Mouse (Mus musculus) limb, embryonic 14.5 days (tissue): ENCODE measurements around the gene Rnf24. TPM values are rescaled to one million over a fixed set of nuclear protein-coding genes. Genes with fewer than 3 reads are reported as not detected.
A peak's percentile ranks its signal among the peaks of the same experiment; 100 is the strongest.

Source experiments
- ATAC-seq: fragments of 200-750 bp; cut with Nextera tagmentation; 2 replicates; pipeline ENCODE4 v1.8.0; 2017; ENCODE audit warnings: low read depth, moderate number of reproducible peaks, moderate TSS enrichment; ENCODE audit not compliant: low FRiP score
- DNase-seq: peaks from one replicate; pipeline ENCODE4 v3.0.0-alpha.2; 2015; ENCODE audit warnings: low spot score
- H3K27ac ChIP-seq: fragments of 300-500 bp; sonication (generic); replicated peaks from 2 replicates; pipeline ENCODE4 v1.5.1; 2014; ENCODE audit warnings: low read depth, mild to moderate bottlenecking, low read length, moderate library complexity, mixed read lengths
- H3K27me3 ChIP-seq: fragments of 300-500 bp; sonication (generic); 2 replicates; pipeline ENCODE4 v1.6.1; 2014; ENCODE audit warnings: low read length, mixed read lengths; ENCODE audit not compliant: control insufficient read depth, insufficient read depth
- H3K36me3 ChIP-seq: fragments of 300-500 bp; sonication (generic); 2 replicates; pipeline ENCODE4 v1.6.1; 2014; ENCODE audit warnings: mild to moderate bottlenecking, low read length, moderate library complexity, mixed read lengths; ENCODE audit not compliant: control insufficient read depth, insufficient read depth
- H3K4me1 ChIP-seq: fragments of 300-500 bp; sonication (generic); 2 replicates; pipeline ENCODE4 v1.6.1; 2014; ENCODE audit warnings: antibody characterized with exemption, low read length, mixed read lengths; ENCODE audit not compliant: control insufficient read depth, insufficient read depth
- H3K4me2 ChIP-seq: fragments of 300-500 bp; sonication (generic); replicated peaks from 2 replicates; pipeline ENCODE4 v1.6.1; 2014; ENCODE audit warnings: low read depth, mild to moderate bottlenecking, low read length, moderate library complexity; ENCODE audit not compliant: severe bottlenecking
- H3K4me3 ChIP-seq: fragments of 300-500 bp; sonication (generic); replicated peaks from 2 replicates; pipeline ENCODE4 v1.5.1; 2014; ENCODE audit warnings: low read length
- H3K9ac ChIP-seq: fragments of 300-500 bp; sonication (generic); 2 replicates; pipeline ENCODE4 v1.6.1; 2014; ENCODE audit warnings: mild to moderate bottlenecking, low read depth, low read length, moderate library complexity; ENCODE audit not compliant: severe bottlenecking
- H3K9me3 ChIP-seq: fragments of 300-500 bp; sonication (generic); 2 replicates; pipeline ENCODE4 v1.6.1; 2016; ENCODE audit warnings: low read length; ENCODE audit not compliant: control insufficient read depth
- POLR2A ChIP-seq: fragments of 200-500 bp; IDR thresholded peaks from 2 replicates; pipeline ENCODE4 v1.8.0; 2012; ENCODE audit warnings: inconsistent platforms, mild to moderate bottlenecking, moderate library complexity, borderline replicate concordance; ENCODE audit not compliant: insufficient read depth, insufficient read length; ENCODE audit errors: extremely low read depth
- WGBS: fragments of 180-500 bp; shearing (Covaris S2); extraction: QIAGEN DNeasy Blood & Tissue Kit; methylation state at CpG from one replicate; pipeline ENCODE4 v1.1.7; 2014; 5-methylcytosine and 5-hydroxymethylcytosine counted together
- polyA plus RNA-seq, 2 experiments: library from polyadenylated mRNA; depleted of rRNA in 1 of 2; stranded (reverse) in 1 of 2; unstranded in 1 of 2; fragments of >200 nt; fragmentation: Nextera tagmentation in 1 of 2; extraction: Ambion mirVana in 1 of 2; gene quantifications; 2 replicates each; pipeline versions ENCODE4 v1.2.1 to v1.2.3; 2012 to 2014

The Rnf24 gene
- polyA plus RNA-seq, 2 experiments, result 7.7 to 14.6 TPM

GRCm38 (mm10) chr2:131262680-131263670, 89.7 kb downstream of the Rnf24 start:
- H3K9ac ChIP-seq, result peak overlapping the region; percentile 95
- under 1% methylated on average over 38 of the region's 59 CpGs for WGBS
- peak; percentile 74 for ATAC-seq
- no peaks in the 10 kb centered on the region; the same call in 1 of the 2 replicates for H3K36me3 ChIP-seq
- no peak for TF ChIP-seq POLR2A
- H3K4me1 ChIP-seq, result peaks cover 19% of the 10 kb centered on the region
- DNase-seq, result peak; percentile 52
- H3K4me2 ChIP-seq, result peak overlapping the region; percentile 72
- no peaks in the 10 kb centered on the region for H3K9me3 ChIP-seq
- H3K27ac ChIP-seq, result peak overlapping the region; percentile 95
- peak overlapping the region; percentile 67 for H3K4me3 ChIP-seq
- no peaks in the 10 kb centered on the region for H3K27me3 ChIP-seq

- Histone ChIP-seq H3K4me1 (peaks cover 19% of the 10 kb centered on the region), H3K9me3 (no peaks in the 10 kb centered on the region), H3K36me3 (no peaks in the 10 kb centered on the region; the same call in 1 of the 2 replicates), H3K27me3 (no peaks in the 10 kb centered on the region), H3K4me2 (peak within 1 kb of the TSS; percentile 72), H3K4me3 (peak within 1 kb of the TSS; percentile 67), H3K27ac (peak within 1 kb of the TSS; percentile 95), H3K9ac (peak within 1 kb of the TSS; percentile 95)
- peak; percentile 98 for DNase-seq
- peak; percentile 90 for TF ChIP-seq POLR2A
- under 1% methylated on average over 41 of the region's 49 CpGs for WGBS
- peak; percentile 99 for ATAC-seq
Measured at GRCm38 (mm10) chr2:131262213-131262672, 90.4 kb downstream of the Rnf24 start, which contains the start of gene Pank2. TSS of gene Pank2 (plus strand) at chr2:131262495.

- peak overlapping the region; percentile 60 for H3K9ac ChIP-seq
- H3K4me1 ChIP-seq, result peaks cover 19% of the 10 kb centered on the region
- H3K4me2 ChIP-seq, result peak overlapping the region; percentile 68
- DNase-seq, result no peak
- no peaks in the 10 kb centered on the region for H3K9me3 ChIP-seq
- peak; percentile 65; the same call in 1 of the 2 replicates for TF ChIP-seq POLR2A
- WGBS, result 7% methylated on average over 10 of the region's 10 CpGs
- H3K36me3 ChIP-seq, result no peaks in the 10 kb centered on the region; the same call in 1 of the 2 replicates
- ATAC-seq, result peak; percentile 75
- H3K27me3 ChIP-seq, result no peaks in the 10 kb centered on the region
- H3K27ac ChIP-seq, result peak overlapping the region; percentile 95
- peak overlapping the region; percentile 67 for H3K4me3 ChIP-seq
Measured at GRCm38 (mm10) chr2:131261481-131262212, 91.0 kb downstream of the Rnf24 start.

- peaks cover 19% of the 10 kb centered on the region for H3K4me1 ChIP-seq
- DNase-seq (no peak), ATAC-seq (no peak)
- H3K9me3 ChIP-seq, result no peaks in the 10 kb centered on the region
- 55% methylated on average over 9 of the region's 9 CpGs for WGBS
- H3K4me2 ChIP-seq, result no peak overlapping the region
- no peaks in the 10 kb centered on the region for H3K36me3 ChIP-seq
- H3K4me3 ChIP-seq, result no peak overlapping the region
- no peak overlapping the region for H3K27ac ChIP-seq
- H3K27me3 ChIP-seq, result no peaks in the 10 kb centered on the region
- H3K9ac ChIP-seq, result no peak overlapping the region
- TF ChIP-seq POLR2A, result no peak
Measured at GRCm38 (mm10) chr2:131260544-131261307, 92.0 kb downstream of the Rnf24 start.
